Mouse (Mus musculus) stomach, postnatal 0 days (tissue): Measurements from ENCODE around the gene Tmco4. TPM values are rescaled to one million over a fixed set of nuclear protein-coding genes. Genes with fewer than 3 reads are reported as not detected.
A peak's percentile ranks its signal among the peaks of the same experiment; 100 is the strongest.

Experiments
- ATAC-seq: fragments of 200-750 bp; cut with Nextera tagmentation; 2 replicates; pipeline ENCODE4 v1.8.0; 2017; ENCODE audit not compliant: low FRiP score, low TSS enrichment
- DNase-seq: peaks from one replicate; pipeline ENCODE4 v3.0.0-alpha.2; 2016; ENCODE audit warnings: low spot score
- H3K27ac ChIP-seq: fragments of 300-500 bp; sonication (generic); replicated peaks from 2 replicates; pipeline ENCODE4 v1.5.1; 2014; ENCODE audit warnings: mild to moderate bottlenecking, control low read depth
- H3K27me3 ChIP-seq: fragments of 300-500 bp; sonication (generic); 2 replicates; pipeline ENCODE4 v1.6.1; 2014; ENCODE audit warnings: low read length; ENCODE audit not compliant: control insufficient read depth, insufficient read depth
- H3K36me3 ChIP-seq: fragments of 300-500 bp; sonication (generic); 2 replicates; pipeline ENCODE4 v1.6.1; 2014; ENCODE audit warnings: low read length, mixed read lengths; ENCODE audit not compliant: control insufficient read depth, insufficient read depth
- H3K4me1 ChIP-seq: fragments of 300-500 bp; sonication (generic); replicated peaks from 2 replicates; pipeline ENCODE4 v1.6.1; 2014; ENCODE audit warnings: antibody characterized with exemption; ENCODE audit not compliant: control insufficient read depth, insufficient read depth
- H3K4me2 ChIP-seq: fragments of 300-500 bp; sonication (generic); replicated peaks from 2 replicates; pipeline ENCODE4 v1.6.1; 2014; ENCODE audit warnings: low read depth, mild to moderate bottlenecking, control low read depth, moderate library complexity
- H3K4me3 ChIP-seq: fragments of 300-500 bp; sonication (generic); 2 replicates; pipeline ENCODE4 v1.5.1; 2014; ENCODE audit warnings: low read depth, low read length, control low read depth
- H3K9ac ChIP-seq: fragments of 300-500 bp; sonication (generic); 2 replicates; pipeline ENCODE4 v1.6.1; 2014; ENCODE audit warnings: mild to moderate bottlenecking, low read length, control low read depth, mixed read lengths
- H3K9me3 ChIP-seq: fragments of 300-500 bp; sonication (generic); 2 replicates; pipeline ENCODE4 v1.6.1; 2016; ENCODE audit warnings: low read length; ENCODE audit not compliant: control insufficient read depth
- CTCF ChIP-seq: IDR thresholded peaks from 2 replicates; pipeline ENCODE4 v1.5.1; 2016; ENCODE audit warnings: antibody characterized with exemption, low read depth, mild to moderate bottlenecking, moderate library complexity
- EP300 ChIP-seq: optimal IDR thresholded peaks from 2 replicates; pipeline ENCODE3; 2016; ENCODE audit warnings: antibody characterized with exemption
- WGBS: fragments of 180-500 bp; shearing (Covaris S2); extraction: QIAGEN DNeasy Blood & Tissue Kit; methylation state at CpG from one replicate; pipeline ENCODE4 v1.1.7; 2014; 5-methylcytosine and 5-hydroxymethylcytosine counted together
- polyA plus RNA-seq: library from polyadenylated mRNA; unstranded; fragments of >200 nt; fragmentation: Nextera tagmentation; extraction: Ambion mirVana; gene quantifications from 2 replicates; pipeline ENCODE4 v1.2.1, GENCODE M21; 2015

Tmco4 gene
- polyA plus RNA-seq, 1 experiment from 2014 or later = 10.8 TPM

GRCm38 (mm10) chr4:139034942-139035341, 62.3 kb downstream of the Tmco4 start:
- Histone ChIP-seq H3K4me1 (no peaks in the 10 kb centered on the region), H3K9me3 (no peaks in the 10 kb centered on the region), H3K4me3 (no peak overlapping the region), H3K9ac (no peak overlapping the region), H3K36me3 (0 out of 2 replicates have a peak, but pooled peaks cover 4% of the 10 kb centered on the region), H3K4me2 (no peak overlapping the region), H3K27me3 (no peaks in the 10 kb centered on the region), H3K27ac (no peak overlapping the region)
- no peak for ATAC-seq
- WGBS = 93% methylated on average over 3 of the region's 3 CpGs
- TF ChIP-seq CTCF = no peak
- TF ChIP-seq EP300 = no peak
- no peak for DNase-seq

- DNase-seq (no peak), ATAC-seq (no peak)
- TF ChIP-seq EP300 (no peak), CTCF (no peak)
- Histone ChIP-seq H3K27me3 (no peaks in the 10 kb centered on the region), H3K27ac (no peak overlapping the region), H3K9ac (no peak overlapping the region), H3K9me3 (no peaks in the 10 kb centered on the region), H3K4me3 (no peak overlapping the region), H3K36me3 (0 out of 2 replicates have a peak, but pooled peaks cover 4% of the 10 kb centered on the region), H3K4me2 (no peak overlapping the region), H3K4me1 (no peaks in the 10 kb centered on the region)
- WGBS = 75% methylated on average over 3 of the region's 3 CpGs
These were observed 63.1 kb downstream of the Tmco4 start for GRCm38 (mm10) chr4:139035799-139036198.

- DNase-seq (no peak), ATAC-seq (no peak)
- 0 out of 2 replicates have a peak, but pooled peaks cover 4% of the 10 kb centered on the region for H3K36me3 ChIP-seq
- no peaks in the 10 kb centered on the region for H3K4me1 ChIP-seq
- H3K9me3 ChIP-seq = no peaks in the 10 kb centered on the region
- no peak overlapping the region for H3K4me2 ChIP-seq
- WGBS = 38% methylated on average over 17 of the region's 17 CpGs
- TF ChIP-seq EP300 (no peak), CTCF (no peak)
- H3K9ac ChIP-seq = no peak overlapping the region
- no peaks in the 10 kb centered on the region for H3K27me3 ChIP-seq
- H3K4me3 ChIP-seq = no peak overlapping the region
- no peak overlapping the region for H3K27ac ChIP-seq
These were observed 65.3 kb downstream of the Tmco4 start for GRCm38 (mm10) chr4:139037795-139038607.

- ATAC-seq = peak; percentile 27; the same call in 1 of the 2 replicates
- H3K4me2 ChIP-seq = no peak overlapping the region
- no peak for TF ChIP-seq CTCF
- no peak for TF ChIP-seq EP300
- no peaks in the 10 kb centered on the region for H3K9me3 ChIP-seq
- H3K27me3 ChIP-seq = no peaks in the 10 kb centered on the region
- no peak overlapping the region for H3K27ac ChIP-seq
- H3K9ac ChIP-seq = no peak overlapping the region
- no peaks in the 10 kb centered on the region for H3K4me1 ChIP-seq
- no peak for DNase-seq
- no peak overlapping the region for H3K4me3 ChIP-seq
- 32% methylated on average over 10 of the region's 10 CpGs for WGBS
- 0 out of 2 replicates have a peak, but pooled peaks cover 4% of the 10 kb centered on the region for H3K36me3 ChIP-seq
These were observed 67.6 kb downstream of the Tmco4 start for GRCm38 (mm10) chr4:139040084-139040839.

GRCm38 (mm10) chr4:139042611-139043010, 69.9 kb downstream of the Tmco4 start:
- no peak for DNase-seq
- ATAC-seq = no peak
- no peaks in the 10 kb centered on the region for H3K4me1 ChIP-seq
- H3K4me3 ChIP-seq = no peak overlapping the region
- H3K36me3 ChIP-seq = no peaks in the 10 kb centered on the region
- H3K9ac ChIP-seq = no peak overlapping the region
- no peak overlapping the region for H3K4me2 ChIP-seq
- H3K27me3 ChIP-seq = no peaks in the 10 kb centered on the region
- TF ChIP-seq EP300 = no peak
- TF ChIP-seq CTCF = no peak
- H3K27ac ChIP-seq = no peak overlapping the region
- H3K9me3 ChIP-seq = no peaks in the 10 kb centered on the region
- WGBS = 84% methylated on average over 5 of the region's 5 CpGs
